Mouse (Mus musculus) MN1 (cell line): Measurements from ENCODE around the gene Tmem100.

Source experiments
- DNase-seq: peaks from one replicate; pipeline ENCODE4 v3.0.0-alpha.2; 2016; ENCODE audit warnings: low spot score

Gene Tmem100

DNA sequence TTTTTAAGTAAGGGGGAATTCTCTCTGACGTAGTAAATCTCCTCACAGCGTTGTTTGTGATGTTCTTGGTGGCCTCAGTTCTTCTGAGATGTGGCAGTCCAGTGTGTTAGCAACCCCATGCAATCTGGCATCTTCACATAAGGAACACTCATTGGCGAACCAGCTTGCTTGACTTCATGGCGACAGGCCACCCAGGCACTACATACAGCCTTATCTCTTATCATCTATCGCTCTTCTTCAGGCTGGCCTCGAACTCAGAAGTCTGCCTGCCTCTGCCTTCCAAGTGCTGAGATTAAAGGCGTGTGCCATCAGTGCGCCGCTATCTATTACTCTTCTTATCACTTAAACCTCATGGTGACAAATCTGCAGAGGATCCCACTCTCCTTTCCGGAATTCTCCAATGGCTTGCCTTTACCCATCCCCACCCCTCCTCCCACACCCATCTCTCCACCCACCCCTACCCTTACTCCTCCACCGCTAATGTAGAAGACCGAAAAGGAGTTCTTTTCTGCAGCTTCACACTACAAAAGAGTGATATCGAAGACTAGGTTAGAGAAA lies at the start of gene Tmem100:
Tmem100 (plus strand) TSS at position 508 of the 558 bp plus-strand sequence.
- no peak for DNase-seq

DNA sequence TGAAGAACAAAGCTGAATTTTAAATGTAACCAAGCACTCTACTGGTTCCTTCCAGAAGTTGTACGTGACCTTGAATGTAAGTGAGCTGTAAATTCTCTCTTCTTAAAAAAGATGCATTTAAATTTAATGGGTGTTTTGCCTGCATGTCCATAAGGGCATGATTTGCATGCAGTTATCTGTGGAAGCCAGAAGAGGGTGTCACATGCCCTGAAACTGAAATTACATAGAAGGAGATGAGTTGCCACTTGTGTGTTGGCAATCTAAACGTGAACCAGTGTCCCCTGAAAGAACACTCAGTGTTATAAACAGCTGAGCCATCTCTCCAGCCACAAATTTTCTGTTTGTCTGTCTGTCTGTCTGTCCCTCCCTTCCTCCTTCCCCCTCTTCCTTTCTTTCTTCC lies 47.2 kb upstream of the Tmem100 start:
- no peak for DNase-seq

- DNase-seq = no peak
These were observed 45.7 kb upstream of the Tmem100 start for GRCm38 (mm10) chr11:89984436-89984835.

DNA sequence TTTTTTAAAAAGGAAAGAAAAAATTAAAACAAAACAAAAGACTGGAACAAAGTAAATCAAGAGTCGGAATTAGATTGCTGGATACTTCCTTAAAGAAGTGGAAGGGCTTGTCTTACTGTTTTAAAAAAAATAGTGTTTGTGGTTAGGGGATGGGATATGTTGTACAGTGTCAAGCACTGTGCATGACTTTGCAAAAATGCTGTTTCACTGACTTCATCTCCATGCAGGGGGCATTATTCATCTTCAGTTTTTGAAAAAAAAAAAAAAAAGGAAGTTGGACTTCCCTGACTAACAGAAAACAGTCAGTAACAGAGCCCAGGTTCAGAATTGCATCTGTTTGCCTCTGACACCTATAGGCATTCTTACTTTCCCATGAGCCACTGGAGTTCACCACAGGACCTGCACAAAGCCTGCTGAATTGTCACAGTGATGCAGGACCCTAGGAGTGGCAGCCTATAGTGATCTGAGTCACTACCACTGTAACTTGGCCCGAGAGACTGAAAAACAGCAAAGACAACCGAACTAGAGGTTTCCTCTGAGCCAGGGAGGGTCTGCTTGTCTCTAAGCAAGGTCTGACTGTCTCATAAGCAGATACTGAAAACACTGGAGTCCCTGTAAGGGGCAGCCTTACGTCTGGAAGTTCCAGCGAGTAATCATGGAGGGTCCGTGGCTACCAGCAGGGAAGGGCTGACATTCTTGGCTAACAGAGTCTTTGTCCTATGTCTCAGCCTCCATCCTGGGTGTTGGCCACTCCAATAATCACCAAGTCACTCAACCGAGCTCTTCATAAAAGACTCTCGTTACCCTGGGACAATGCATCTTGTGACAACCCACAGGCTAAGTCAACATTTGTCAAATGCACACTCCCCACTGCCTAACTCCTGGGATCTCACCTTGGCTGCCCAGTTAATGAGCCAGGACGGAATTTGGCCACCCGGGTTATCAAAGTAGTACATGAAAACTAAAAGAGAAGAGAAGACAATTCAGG lies 44.7 kb upstream of the Tmem100 start:
- no peak for DNase-seq

DNA sequence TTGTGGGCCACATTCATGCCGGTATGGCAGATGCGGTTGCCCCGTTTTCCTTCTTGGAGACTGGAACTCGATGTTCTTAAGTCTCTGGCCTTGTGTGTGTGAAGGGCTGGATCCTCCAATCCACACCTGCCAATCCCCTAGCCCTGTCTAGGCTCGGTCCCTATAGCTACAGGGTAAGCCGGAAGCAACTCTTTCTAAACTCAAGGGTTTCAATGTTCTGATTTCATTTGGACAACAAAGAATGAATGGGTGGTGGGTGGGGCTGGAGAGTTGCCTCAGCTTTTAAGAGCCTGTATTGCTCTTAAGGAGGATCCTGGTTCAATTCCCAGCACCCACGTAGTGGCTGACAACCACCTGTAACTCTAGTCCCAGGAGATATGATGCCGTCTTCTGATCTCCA lies 43.6 kb upstream of the Tmem100 start:
- DNase-seq = no peak

DNA sequence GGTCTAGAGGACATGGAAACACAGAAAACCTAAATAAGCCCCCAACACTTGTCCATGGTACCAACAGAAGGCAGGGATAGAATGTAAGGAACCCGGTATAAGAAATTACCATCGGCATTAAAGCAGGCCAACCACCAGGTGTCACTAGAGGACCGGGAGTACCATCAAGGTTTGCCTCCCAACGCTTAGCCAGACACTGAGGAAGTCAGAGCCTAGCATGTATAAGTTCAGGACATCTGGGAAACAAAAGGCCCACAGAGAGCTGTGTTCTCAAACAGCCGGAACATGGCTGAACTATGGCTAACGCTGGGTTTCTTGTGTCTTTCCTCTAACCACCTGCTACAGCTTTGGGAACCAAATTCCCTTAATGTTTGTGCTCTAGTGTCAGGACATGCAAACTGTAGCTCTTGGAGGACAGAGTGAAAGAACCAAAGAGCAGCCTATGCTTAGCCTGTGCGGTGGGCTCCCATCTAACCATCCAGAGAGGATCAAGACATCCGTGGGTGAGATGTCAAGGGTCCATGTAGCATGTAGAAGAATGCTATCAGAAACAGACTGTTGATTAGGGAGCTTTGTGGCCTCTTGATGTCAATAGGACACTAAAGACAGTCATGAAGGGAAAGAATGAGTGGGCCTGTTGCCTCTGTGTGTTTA lies 41.1 kb upstream of the Tmem100 start:
- peak; percentile 61 for DNase-seq

DNA sequence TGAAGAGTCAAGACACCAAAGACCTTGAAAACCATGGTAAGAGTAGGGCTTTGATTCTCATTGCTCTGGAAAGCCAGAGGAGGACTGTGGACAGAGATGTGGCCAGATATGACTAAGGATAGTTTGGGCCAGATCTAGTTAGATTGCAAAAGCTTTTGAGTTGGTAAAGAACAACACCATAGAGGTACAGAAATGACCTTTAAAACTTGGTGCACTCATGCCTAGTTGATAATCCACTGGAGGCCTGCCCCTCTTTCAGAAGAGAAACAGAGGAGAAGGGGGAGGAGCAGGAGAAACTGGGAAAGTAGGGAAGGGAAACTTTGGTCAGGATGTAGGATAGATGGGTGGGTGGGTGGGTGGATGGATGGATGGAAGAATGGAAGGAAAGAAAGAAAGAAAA lies 38.5 kb upstream of the Tmem100 start:
- no peak for DNase-seq

DNA sequence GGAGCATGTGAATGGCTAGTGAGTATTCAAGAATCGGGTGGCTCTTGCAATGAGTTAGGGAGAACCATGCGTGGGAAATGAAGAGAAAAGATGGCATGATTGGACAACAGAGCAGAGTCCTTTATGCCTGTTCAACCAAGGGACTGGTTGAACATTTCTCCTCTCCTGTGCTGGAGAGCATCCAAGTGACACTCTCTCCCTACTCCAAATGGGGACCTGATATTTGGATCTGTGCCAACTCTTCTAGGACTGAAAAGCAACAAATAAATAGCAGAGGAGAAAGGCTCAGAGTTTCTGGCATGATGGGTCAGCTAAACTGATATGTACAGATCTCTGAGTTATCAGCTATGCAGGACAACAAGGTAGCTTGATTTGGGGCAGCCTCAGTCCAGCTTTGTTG lies 35.4 kb upstream of the Tmem100 start:
- DNase-seq = no peak

GRCm38 (mm10) chr11:89995596-89995995 lies 34.6 kb upstream of the Tmem100 start:
- DNase-seq = no peak

DNA sequence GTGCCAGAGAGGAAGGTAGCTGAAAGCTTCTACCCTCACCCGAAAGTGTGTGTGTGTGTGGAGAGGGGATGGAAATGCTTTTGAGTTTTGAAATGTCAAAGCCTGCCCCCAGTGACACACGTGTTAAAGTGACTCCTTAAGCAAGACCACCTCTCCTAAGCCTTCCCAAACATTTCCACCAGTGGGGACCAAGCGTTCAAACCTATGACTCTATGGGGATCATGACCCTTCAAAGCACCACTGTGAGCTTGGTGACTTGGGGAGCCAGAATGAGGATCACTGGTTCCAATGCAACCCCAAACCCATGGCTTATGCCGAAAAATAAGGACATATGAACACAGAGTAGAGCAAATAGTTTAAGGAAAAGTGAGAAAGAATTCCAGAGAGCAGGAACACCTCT lies 33.7 kb upstream of the Tmem100 start:
- DNase-seq = no peak

DNA sequence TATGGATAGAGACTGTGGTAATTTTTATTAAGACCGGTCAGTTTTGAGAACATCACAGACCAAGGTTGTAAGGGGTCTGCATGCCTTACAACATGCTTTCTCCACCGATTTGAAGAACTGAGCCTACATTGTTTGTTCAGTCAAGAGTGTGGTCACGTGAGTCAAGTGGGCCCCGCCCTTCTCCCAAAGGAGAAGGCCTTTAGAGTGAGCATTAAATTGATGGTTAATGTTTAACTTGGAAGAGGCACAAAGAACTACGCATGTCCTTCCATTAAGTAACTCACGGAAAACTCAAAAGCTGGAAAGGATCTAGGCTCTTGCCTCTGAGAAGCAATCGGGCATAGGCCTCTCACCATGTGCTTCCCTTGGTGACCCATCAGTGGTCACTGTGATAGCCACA lies 33.3 kb upstream of the Tmem100 start:
- DNase-seq = no peak

DNA sequence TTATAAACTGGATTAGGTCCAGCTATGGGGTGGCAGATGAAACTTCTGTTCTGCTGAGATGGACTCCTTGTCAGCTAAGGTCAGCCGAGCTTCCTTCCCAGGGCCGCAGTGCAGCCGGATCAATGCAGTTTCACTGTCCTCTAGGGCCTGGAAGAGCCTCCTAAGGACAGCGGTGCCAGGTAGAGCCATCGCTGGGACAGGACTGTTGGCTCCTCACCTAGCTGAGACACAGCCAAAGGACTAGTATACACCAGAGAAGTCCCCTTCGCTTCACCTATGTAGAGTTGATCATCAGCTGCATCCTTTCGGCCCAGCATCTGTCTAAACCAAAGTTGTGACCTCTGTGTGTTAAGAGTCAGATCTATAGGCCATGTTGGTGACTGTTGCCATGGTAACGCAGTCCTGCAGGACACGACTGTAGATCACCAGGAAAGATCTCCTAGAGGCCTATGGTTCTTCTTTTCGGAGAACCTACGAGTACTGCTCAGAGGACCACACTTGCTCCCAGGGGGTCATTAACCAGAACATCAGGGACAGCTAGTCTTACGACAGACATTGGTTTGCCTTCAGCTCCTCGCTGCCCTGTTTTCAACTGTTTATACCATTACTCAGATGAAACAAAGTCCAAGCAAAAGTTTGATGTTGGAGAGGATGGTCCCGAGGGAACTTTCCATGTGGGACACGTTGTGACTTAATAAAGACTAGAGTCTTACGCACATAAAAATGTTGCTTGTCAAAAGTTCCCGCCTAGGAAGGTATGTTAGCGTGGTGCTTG lies 31.0 kb upstream of the Tmem100 start:
- no peak for DNase-seq

- no peak for DNase-seq
These were observed 29.5 kb upstream of the Tmem100 start for GRCm38 (mm10) chr11:90000666-90001065.

GRCm38 (mm10) chr11:90001396-90002230 lies 28.5 kb upstream of the Tmem100 start:
- no peak for DNase-seq

DNA sequence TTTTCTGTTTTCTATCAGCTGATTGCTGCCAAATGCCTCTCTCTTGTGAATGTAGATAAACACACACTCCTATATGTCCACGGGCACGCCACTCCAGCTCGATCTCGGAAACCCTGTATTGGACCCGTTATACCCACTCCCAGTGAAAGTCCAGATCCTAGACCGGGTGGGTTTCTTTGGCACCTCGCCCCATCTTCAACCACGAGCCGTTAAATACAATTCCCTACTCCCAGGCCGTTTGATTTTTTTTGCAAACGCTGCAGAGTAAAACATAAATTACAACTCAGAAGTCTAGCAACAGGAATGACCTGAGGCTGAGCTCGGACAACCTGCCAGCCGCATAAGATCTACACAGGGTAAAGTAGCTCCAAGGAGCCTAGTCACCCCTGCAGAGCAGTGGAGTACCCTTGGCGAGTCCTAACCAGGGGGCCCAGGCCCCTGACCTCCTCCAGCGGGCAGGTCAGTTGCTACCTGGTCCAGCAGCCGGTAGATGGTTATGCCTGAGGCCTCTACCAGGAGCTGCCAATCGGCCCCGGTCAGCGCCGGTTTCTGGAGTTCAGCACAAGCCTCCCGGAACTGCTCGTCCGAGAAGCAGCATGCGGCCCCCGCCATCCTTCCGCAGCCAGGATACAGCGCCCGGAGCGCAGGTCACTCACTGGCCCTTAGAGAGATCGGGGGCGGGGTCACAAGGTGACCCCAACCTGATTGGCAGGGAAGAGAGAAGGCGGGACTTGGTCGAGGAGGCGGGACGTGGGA lies 27.7 kb upstream of the Tmem100 start, which contains the start of gene Pctp:
Pctp (minus strand) TSS at position 664 of the 756 bp plus-strand sequence.
- DNase-seq = peak; percentile 75

DNA sequence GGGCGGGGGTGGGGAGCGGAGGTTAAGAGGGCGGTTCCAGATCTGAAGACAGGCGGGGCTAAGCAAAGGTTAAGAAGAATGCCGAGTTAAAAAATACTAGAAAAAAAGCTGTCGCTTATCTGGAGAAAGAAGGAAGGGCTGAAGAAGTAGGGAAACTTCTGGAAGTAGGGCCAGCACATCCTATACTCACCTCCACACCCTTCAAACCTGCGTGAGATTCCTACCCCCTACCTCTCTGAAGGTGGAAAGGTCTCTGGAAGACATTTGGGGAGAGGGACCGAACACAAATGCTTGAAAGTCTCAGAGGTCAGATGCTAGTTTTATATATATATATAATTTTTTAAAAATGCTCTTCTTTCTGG lies 27.2 kb upstream of the Tmem100 start:
- DNase-seq = no peak

- no peak for DNase-seq
These were observed 26.8 kb upstream of the Tmem100 start for GRCm38 (mm10) chr11:90003386-90003785.

- DNase-seq = no peak
These were observed 24.0 kb upstream of the Tmem100 start for GRCm38 (mm10) chr11:90006111-90006510.

GRCm38 (mm10) chr11:90007791-90008531 lies 22.2 kb upstream of the Tmem100 start:
- no peak for DNase-seq

GRCm38 (mm10) chr11:90013657-90014056 lies 16.5 kb upstream of the Tmem100 start:
- DNase-seq = no peak
